Mouse (Mus musculus): ENCODE measurements around the gene Clns1a.

Gene Clns1a

DNA sequence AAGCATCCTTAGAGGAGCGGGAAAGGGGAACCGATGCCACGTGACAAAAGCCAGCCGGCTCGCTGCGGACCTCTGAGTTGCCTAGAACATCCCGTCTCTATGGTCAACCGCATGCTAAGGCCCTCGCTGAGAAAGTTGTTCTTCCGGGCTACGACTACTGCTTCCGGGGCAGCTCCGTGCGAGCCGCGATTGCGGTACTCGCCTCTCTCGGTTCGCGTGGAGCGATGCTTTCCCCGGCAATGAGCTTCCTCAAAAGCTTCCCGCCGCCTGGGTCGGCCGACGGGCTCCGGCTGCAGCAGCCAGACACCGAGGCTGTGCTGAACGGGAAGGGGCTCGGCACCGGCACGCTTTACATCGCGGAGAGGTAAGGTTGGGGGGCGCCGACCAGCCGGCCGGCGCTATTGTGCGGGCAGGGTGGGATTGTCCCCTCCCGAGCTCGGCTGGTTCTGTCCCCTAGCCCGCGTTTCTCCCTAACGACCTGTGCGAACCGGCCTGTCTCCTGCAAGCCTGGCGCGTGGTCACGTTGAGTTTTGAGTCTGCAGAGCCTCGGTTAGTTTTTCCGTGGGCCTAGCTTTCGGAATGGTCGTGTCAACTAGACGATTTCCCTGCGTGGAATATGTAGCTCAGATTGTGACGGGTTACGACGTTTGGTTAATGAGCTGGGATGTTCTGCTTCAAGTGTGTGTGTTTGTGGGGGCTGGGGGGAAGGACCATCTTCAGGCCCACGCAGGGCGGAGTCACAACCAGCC, at the start of gene Clns1a:
Gene Clns1a, plus strand, starts transcription at position 129 of the 749 bp plus-strand sequence.
- peak; percentile 98 for ATAC-seq (ENCODE audit: low TSS enrichment)

DNA sequence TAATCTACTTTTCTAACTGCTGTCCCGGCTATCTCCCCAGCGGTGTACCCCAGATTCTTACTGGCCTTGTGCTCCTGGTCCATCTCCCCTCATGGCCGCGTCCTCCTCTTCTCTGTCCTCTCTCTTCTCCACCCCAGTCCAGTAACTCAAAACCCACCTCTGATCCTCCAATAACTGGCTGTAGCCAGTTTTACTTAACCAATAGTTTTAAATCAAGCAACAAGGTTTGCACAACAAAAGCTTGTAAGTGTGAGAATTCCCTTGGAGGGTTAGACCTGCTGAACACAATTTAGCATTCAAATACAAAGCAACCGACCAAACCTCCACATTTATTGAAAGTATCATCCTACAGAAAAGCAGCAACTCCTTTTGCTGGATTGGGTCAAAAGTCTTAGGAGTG, 48.8 kb upstream of the Clns1a start:
- ATAC-seq (ENCODE audit: low TSS enrichment), result no peak

DNA sequence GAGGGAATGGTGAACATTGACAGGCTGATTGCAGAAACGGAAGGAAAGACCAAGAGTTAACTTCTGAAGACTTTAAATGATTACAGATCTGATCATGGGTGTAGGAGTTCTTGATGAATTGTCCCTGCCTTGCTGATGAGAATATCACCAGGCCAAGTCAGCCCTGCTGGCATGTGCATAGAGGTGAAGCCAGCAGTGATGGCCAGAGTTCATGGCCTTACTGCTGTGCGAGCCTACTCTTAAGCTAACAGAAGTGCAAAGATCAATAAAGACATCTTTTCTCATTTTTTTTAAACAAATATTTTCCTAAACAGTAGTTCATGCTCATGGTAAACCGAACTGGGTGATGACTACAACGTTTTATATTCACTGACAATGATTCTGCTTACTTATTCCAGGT, 45.7 kb upstream of the Clns1a start:
- ATAC-seq (ENCODE audit: low TSS enrichment), result no peak

DNA sequence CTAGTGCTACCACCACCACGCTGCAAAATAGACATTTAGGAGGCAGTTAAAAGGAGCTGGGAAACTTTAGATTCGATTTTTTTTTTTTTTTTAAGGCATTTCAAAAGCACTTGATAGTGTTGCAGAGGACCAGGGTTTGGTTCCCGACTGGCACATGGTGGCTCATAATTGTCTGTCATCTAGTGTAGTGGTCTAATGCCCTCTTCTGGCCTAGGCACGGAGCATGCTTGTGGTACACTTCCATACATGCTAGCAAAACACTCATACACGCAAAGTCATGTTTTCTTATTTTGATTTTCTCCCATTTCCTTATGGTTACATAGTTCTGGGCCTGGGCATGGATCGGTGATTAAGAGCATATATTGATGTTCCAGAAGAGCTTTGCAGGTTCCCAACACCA, 40.3 kb upstream of the Clns1a start:
- no peak for ATAC-seq (ENCODE audit: low TSS enrichment)

DNA sequence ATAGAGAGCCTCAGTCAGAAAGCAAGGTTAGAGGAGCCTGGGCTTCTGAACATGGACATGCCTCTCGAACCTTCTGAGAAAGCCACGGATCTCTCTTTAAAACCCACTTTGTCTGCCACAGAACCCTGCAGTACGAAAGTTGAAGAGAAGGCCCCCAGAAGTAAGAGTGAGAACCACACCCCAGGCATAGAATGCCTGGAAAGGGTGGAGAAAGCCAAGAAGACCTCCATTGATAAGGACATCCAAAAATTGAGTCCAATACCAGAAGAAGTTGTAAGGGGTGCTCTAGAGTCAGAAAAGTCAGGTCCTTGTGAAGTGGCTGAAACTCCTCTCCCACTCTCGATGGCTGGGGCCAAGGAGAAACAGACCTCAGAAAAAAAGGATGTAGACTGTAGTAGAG, 34.8 kb upstream of the Clns1a start:
- no peak for ATAC-seq (ENCODE audit: low TSS enrichment)

DNA sequence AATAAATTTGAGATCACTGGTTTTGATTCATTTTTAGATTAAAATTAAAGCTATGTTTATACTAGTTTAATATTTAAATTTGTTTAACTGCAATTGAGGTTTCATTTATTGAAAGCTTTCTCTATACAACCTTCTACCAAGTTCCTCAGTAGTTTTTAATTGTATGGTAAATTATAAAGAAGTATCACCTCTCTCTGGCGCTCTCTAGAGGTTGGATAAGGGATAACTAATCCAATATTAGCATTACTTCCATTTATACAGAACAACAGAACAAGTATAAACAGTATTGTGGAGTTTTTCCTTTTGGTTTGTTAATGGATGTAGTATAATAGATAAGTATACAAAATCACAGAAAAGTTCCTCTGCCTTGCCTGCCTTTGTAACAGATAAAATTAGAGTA, 17.2 kb upstream of the Clns1a start:
- no peak for ATAC-seq (ENCODE audit: low TSS enrichment)

DNA sequence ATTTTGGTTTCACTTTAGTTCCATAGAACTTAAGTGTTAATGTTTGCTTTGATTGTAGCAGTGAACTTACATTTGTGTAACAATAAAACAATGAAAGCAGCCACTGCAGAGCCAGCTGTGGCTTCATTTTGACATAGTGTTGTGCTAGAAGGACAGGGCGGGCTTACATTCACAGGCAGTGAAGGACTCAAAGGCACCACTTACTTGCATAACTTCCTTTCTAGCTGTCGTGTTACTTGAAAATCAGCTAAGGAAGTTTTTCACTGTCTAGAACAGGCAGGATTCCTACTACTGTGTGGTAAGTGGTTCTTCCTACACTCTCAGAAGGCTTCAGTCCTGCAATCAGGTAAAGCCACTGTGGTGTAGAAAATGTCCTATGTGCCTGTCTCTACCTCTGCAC, 8.6 kb upstream of the Clns1a start:
- no peak for ATAC-seq (ENCODE audit: low TSS enrichment)

DNA sequence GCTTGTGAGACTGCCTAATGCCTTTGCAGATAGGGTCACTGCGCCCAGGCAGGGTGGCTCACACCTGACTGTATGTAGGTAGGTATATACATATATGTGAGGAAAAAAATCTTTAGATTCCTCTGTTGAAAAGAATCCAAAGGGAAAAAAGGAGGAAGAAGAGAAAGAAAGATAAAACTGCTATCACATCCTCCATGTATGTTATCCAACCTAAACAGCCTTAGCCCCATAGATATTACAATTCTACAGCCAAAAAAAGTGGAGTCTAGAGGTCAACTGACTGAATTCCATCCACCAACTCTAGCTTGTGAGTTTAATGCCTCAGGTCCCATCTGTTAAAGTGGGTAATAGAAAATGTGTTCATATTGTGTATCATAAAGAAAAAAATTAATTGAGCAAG, 993 bp upstream of the Clns1a start:
- ATAC-seq (ENCODE audit: low TSS enrichment), result no peak

DNA sequence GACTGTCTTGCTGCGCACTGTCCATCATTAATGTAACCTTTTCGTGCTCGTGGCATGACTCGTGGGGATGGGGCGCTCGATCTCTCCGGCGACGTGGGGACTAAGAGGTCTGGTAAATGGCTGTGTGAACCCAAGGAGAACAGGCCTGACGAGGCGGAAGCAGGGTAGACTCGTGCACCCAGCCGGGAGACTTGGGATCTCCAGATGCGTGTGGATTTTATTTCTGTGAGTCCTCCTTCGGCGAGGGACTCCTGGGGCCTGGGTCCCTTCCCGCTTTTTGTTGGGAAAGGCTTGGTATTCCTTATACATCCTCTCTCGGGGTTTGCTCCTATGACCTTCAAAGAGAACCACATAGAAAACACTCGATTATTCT, 315 bp upstream of the Clns1a start:
- ATAC-seq (ENCODE audit: low TSS enrichment), result peak; percentile 42; the same call in 1 of the 2 replicates

DNA sequence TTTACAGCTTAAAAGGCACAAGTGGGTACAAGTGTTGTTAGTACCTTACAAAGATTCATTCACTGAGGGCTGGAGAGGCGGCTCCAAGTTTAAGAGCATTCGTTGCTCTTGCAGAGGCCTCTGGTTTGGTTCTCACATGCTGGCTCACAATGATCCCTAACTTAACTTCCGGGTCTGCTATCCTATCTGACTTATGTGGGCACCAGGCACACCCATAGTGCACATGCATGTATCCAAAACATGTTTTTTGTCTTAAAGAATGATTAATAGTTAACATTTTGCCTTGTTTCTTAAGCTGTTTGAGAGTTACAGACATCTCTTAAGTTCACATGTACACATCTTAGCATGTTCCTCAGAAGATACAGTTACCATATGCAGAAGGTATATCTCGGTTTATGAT, 3.7 kb downstream of the Clns1a start:
- ATAC-seq (ENCODE audit: low TSS enrichment), result no peak

DNA sequence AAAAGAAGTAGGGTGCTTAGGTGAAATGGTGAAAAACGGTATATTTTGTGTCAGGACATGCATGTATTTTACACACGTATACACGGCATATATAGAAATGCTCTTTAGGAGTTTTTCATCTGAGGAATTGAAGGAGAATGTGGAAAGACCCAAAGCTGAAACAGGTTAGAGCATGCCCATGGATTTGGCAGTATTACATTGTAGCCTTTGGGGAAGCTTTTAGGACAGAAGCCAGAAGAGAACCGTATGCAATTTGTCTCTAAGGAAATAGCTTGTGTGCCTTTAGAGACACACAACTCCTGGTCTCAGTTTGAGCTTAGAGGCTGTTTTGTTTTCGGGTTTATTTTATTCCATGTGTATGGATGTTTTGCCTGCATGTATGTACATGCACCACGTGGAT, 4.7 kb downstream of the Clns1a start:
- ATAC-seq (ENCODE audit: low TSS enrichment), result no peak

DNA sequence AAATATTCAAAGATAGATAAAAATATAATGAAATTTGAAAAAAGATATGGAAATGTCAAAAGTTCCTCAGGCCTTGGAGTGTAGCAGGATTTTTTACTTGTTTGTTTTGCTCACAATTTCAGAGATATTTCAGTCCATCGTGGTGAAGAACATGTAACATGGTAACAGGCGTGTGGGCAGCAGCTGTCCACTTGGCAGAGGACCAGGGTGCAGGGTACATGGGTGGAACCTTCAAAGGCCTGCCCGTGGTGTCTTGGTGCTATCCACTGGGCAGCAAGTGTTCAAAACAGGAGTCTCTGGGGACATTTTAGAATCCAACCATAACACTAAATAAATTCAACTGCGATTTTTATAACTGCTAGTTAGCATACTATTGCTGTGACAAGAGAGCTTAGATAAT, 10.7 kb downstream of the Clns1a start:
- no peak for ATAC-seq (ENCODE audit: low TSS enrichment)

DNA sequence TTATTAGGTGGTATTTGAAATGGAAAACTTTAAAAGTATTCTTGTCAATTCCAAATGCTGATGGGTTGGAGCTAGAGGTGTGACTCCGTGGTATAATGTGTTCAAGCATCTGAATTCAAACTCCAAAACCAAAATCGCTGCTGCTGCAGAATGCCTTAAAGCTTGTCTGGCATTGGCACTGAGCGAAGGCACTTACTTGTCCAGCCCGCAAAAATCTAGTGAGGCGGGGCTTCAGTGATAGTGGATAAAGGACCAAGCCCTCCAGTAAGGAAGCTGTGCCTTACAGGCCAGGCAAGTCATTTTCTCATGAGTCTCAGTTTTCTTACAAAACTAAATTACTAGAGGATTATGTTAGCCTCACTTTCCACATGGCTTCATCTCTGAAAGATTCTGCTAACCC, 11.4 kb downstream of the Clns1a start:
- ATAC-seq (ENCODE audit: low TSS enrichment), result no peak

DNA sequence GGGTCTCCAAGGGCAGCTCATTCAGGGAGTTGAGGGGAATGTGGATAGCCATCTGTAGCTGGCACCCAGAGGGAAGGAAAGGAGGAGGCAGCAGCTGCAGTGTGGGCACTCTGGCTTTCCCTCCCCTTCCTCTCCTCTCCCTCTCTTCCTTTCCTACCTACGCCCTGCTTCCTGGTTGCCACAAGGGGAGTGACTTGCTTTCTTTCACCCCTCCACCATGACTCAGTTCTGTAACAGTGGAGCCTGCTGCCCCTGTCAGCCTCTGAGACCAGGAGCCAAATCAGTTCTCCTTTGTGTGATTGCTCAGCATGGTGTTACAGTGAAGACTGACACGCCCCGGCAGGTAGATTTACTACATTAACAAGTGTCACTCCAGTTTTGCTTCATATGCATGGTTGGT, 12.8 kb downstream of the Clns1a start:
- ATAC-seq (ENCODE audit: low TSS enrichment), result peak; percentile 95

DNA sequence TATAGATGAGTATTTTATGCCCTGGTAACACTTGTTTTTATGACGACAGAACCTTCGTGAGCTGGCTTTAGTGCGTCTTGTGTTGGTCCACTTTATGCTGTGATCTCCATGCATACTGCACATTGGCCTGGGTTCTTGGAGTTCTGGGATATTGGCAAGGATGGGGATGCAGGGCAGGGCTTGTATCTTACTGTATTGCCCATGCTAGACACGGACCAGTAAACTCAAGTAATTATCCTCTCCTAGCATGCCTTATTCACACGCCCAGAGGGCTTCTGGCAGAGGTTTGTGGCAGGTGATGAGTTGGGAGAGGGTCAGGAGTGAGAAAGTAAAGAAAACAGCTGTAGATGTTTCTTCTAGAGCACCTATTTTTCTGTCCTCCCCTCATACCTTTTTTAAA, 18.2 kb downstream of the Clns1a start:
- no peak for ATAC-seq (ENCODE audit: low TSS enrichment)

DNA sequence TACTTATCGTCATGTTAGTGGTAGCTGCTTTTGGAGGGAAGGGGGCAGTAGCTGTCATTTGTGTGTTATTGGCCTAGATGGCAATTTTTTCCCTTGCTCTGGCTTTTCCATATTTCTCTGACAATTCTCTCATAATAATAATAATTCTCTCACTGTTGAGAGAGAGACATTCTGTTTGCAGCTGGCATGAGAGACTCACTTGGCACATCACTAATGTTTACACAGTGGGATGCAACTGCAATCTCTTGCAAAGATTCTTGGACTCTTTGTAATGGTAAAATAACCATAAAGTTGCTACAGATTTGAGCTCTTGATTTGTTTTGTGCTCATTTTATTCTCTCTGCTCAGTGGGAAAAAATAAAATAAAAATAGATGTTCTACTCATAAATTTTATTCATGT, 20.9 kb downstream of the Clns1a start:
- ATAC-seq (ENCODE audit: low TSS enrichment), result no peak

DNA sequence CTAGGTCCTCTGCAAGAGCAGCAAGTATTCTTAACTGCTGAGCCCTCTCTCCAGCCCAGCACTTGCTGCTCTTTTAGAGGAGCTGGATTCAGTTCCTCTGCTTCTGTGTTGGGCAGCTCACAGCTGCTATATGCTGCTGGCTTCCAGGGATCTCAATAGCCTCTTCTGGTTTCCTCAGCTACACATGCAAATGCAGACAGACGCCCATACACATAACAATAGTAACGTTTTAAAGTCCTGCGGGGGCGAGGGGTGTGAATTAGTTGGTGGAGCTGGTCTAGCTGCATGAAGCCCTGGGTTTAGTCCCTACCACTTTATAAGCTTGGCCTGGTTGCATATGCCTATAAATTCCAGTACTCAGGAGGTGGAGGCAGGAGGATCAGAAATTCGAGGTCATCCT, 22.6 kb downstream of the Clns1a start:
- peak; percentile 84 for ATAC-seq (ENCODE audit: low TSS enrichment)

DNA sequence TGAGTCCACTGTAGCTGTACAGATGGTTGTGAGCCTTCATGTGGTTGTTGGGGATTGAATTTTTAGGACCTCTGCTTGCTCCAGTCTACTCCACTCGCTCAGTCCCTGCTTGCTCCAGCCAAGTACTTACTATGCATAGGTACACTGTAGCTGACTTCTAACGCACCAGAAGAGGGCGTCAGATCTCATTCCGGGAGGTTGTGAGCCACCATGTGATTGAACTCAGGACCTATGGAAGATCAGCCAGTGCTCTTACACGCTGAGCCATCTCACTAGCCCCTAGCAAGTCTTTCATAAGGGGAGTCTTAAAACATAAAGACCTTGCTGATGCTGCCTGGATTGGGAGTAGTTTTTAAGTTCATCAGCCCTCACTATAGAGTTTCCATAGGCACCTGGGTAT, 23.7 kb downstream of the Clns1a start:
- no peak for ATAC-seq (ENCODE audit: low TSS enrichment)

DNA sequence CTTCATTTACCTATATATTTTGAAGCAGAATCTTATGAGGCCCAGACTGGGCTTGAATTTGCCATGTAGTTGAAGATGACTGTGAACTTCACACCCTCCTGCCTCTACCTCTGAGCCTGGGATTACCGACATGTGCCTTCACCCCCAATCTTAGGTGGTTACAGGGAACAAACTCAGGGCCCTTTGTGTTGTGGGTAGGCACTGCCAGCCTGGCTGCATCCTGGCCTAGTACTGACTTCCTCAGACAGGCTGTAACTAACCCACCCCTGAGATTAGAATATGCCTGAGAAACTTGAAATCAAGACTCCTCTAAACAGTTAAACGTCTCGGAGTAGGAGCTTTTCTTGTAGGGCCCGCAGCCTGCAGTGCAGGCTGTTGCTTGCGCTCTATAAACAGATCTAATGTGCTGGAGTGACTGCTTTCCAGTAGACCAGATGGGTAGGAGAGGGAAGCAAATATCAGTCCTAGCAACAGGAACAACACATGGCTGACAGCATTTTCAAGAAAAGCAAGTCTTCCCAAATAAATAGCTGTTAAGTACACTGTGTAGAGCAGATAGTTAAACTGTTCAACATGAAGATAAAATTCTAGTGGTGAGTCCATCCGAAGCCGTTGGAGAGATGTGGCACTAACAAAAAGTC, 26.0 kb downstream of the Clns1a start:
- ATAC-seq (ENCODE audit: low TSS enrichment), result peak; percentile 48

DNA sequence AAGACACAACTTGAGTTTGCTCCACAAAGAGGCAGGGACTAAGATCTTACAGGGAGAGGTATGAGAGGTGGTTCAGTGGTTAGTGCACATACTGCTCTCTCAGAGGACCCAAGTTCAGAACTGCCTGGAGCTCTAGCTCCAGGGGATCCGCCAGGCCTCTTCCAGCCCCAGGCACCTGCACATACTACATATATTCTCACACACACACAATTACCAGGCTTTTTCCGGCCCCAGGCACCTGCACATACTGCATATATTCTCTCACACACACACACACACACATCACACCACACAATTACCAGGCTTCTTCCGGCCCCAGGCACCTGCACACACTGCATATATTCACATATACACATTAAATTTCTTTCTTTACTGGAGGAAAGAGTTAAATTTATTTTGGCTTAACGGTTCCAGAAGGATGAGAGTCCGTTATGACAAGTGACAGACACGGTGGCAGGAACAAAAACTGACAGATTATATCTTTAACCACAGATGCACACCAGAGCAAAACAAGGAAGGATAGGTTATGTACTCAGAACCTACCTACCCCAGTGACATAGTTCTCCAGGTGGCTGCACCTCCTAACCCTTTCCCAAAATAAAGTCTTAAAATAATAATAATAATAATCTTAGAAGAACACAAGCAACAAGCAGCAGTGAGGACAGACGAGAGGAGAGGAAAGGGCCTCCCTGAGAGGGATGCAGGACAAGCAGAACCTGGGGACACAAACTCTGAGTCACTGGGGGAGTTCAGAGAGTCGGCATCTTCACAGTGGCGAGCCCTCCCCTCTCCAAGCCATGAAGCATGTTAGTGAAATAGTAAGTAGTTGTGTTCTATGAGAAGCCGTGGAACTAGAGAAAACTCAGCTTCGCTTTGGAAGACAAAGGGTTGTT, 27.5 kb downstream of the Clns1a start:
- no peak for ATAC-seq (ENCODE audit: low TSS enrichment)

DNA sequence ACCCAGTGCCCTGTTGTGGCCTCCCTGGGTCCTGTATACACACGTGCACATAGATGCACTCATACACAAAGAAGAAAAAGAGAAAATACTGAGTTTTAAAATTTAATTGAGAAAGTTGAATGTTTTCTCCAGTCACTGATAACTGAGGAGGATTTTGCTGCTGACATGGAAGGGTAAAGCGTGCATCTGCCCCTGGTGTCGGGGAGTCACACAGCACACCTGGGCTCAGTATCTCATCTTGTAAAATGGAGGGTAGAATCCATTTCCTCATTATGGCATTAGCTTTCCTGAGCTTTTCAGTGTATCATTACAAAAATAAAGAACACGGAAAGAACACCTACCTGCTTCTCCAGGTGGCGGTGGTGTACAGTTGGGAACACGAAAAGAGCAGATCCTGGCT, 29.0 kb downstream of the Clns1a start:
- ATAC-seq (ENCODE audit: low TSS enrichment), result no peak

DNA sequence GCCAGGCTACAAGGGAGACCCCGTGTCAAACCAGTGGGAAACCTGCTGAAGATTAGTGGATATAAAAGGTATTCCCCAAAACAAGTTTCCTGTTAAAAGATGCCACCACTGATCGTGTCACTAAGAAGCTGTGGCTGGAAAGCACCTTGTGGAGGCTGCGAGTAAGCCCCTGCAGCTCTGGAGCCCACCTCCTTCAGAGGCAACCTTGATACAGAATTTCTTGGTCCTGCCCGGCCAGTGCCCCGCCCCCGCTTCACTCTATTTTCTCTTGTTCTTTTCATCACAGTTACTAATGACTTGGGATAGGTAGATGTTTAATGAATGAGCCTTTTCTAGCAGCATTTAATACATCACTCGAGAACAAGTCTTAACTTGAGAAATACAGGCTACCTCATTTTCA, 29.6 kb downstream of the Clns1a start:
- no peak for ATAC-seq (ENCODE audit: low TSS enrichment)

DNA sequence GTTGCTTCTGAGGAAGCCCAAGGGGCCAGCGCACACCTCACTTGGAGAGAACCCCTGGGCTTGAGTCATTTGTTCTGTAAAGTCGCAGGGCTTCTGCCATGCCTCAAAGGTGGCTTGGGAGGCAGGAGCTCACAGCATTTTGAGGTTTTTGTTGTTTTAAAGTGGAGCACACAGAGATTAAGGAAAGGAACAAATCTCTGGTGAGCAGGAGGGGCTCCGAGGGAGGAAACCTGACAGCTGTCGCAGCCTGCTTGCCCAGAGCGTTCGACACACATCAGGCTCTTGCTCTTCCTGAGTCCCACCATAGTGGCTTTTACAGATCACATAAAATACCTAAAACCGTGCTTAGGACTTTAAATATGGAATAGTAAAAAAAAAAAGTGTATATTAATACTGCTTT, 30.3 kb downstream of the Clns1a start:
- no peak for ATAC-seq (ENCODE audit: low TSS enrichment)
